Mouse (Mus musculus) CD4-positive helper T cell, adult 2 months (primary cell): ENCODE measurements around the gene Phpt1.
"Not testable (repeated sequence)": the region's sequence is repeated elsewhere in the genome, so short reads cannot be mapped to it uniquely, and the experiment has no call there.

Experiments used
- DNase-seq: peaks from one replicate; pipeline ENCODE4 v3.0.0-alpha.2; 2012; ENCODE audit warnings: low read depth, missing footprints, low spot score

The Phpt1 gene

DNA sequence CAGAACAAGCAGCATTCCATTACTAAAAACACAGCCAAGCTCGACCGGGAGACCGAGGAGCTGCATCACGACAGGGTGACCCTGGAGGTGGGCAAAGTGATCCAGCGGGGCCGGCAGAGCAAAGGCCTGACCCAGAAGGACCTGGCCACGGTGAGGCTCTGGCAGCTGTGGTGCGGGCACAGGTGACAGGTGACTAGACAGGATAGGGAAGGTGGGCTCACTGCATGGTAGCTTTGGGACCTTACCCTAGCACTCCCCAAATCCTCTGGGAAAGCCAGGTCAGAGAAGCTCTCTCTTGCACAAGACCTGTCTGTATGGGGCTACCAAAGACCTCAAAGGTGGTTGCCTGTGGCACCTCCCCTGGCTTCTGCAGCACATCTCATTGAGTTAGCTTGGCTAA lies 14.5 kb downstream of the Phpt1 start:
- no peak for DNase-seq

DNA sequence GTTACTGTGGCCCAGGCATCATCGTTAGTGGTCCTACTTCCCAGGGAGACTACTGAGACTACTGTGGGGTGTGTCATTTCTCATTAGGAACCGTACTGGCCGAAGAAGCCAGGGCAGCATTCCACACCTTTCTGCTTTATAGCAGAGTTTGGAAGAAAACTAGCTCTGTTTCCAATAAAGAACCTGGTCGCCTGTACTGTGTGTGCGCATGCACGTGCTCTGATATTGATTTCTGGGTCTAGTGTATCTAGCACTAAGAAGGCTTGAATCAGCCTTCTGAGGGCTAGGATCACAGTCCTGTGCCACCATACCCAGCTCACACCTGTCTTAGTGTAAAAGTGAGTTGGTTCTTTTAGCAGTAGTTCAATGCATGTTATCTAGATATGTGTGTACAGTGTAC lies 16.2 kb downstream of the Phpt1 start:
- no peak for DNase-seq

DNA sequence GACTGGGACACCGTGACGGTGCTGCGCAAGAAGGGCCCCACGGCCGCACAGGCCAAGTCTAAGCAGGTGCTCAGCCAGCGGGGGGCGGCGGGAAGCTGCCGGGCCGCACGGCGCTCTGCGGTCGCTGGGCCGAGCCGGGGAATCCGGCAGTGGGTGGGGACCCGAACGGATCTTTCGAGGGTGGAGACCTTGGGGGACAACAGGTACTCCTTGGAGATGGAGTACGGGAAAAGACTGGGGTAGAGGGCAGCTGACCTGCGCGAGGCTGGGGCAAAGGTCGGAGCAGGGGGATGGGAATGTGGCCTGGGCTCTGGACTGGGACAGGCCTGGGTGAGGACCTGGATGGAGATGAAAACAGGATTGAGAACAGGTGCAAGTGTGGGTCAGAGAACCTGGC lies 17.1 kb downstream of the Phpt1 start:
- DNase-seq = no peak

DNA sequence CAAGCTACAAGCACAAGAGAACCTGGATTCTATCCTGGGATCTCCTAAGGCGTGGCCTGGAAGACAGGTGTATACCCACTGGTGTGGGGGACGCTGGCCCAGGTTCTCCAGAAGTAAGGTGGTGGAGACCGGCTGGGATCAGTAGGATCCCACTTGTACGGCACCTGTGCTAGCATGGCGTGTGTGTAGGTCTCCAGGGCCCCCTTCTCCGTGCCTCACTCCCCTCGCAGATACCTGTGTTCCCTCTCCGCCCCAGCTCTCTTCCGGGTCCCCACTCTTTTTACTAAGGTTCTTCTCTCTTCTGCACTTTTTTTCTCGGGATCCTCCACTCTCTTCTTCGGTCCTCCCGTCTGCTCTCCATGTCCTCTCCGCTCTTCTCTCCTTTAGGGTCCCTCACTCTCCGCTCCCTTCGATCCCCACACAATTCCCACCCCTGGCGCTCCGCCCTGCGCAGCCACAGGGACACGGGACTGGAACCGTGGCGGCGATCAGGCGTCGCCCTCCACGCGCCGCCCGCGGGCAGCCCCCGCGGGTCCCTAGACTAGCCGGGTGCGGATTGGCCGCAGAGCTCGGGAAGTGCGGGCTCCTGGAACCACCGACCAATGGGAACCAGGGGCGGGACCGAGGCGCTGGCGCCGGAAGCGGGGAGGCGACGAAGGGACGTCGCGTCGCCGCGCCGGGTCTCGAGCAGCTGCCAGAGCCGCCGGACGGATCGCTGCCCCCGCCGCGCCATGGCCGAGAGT lies 17.6 kb downstream of the Phpt1 start, which contains the start of gene Edf1:
Edf1 (plus strand) TSS at position 627 of the 743 bp plus-strand sequence.
- DNase-seq = peak; percentile 94

DNA sequence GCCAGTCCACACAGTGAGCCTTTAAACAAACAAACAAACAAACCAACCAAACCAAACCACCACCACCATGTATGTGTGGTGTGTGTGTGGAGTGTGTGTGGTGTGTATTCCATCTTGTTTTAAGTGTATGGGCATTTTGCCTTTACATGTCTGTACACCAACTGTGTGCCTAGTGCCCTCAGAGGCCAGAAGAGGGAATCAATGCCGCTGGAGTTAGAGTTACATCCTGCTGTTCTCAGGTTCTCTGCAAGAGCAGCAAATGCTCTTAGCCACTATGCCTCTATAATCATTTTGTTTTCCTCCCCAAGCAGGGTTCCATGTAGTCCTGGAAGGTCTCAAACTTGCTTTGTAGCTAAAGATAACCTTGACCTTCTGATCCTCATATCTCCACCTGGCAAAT lies 18.7 kb downstream of the Phpt1 start:
- DNase-seq = no peak

DNA sequence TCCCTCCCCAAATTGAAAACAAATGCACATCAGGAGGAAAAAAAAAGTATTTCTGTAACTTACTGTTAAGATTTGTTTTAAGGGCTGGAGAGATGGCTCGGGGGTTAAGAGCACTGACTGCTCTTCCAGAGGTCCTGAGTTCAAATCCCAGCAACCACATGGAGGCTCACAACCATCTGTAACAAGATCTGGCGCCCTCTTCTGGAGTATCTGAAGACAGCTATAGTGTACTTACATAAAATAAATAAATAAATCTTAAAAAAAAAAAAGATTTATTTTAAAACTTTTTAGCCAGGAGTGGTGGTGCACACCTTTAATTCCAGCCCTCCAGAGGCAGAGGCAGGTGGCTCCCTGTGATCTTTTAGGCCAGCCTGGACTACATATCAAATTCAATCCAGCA lies 19.5 kb downstream of the Phpt1 start:
- not testable (repeated sequence) for DNase-seq

DNA sequence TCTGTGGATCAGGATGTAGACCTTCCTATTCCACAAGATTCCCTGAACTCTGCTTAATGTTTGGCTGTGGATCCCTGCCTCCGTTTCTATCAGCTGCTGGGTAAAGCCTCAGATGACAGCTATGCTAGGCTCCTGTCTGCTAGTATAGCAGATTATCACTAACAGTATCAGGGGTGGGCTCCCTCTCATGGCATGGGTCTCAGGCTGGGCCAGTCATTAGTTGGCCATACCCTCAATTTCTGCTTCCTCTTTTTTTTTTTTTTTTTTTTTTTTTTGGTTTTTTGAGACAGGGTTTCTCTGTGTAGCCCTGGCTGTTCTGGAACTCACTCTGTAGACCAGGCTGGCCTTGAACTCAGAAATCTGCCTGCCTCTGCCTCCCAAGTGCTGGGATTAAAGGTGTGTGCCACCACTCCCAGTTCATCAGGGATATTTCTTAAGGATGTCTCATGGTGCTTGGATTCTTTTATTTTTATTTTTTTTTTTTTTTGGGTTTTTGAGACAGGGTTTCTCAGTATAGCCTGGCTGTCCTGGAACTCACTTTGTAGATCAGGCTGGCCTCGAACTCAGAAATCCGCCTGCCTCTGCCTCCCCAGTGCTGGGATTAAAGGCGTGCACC lies 21.7 kb downstream of the Phpt1 start:
- not testable (repeated sequence) for DNase-seq

DNA sequence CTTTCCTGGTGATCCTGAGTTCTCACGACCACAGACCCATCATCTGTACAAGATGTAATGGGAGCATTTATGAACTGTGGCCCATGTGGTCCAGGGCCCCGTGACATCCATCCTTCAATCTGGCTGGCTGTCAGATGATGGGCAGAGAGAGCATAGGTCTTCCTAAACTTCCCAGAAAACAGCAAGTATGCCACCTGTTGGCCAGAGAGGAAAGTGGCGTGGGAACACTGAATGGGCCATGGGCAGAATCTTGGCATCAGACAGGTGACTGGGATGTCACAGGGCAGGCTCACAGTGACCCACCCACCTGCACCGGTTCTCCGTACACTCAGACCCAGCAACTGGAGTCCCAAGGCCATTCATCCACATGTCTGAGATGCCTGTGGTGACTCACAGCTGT lies 23.8 kb downstream of the Phpt1 start:
- peak; percentile 57 for DNase-seq

DNA sequence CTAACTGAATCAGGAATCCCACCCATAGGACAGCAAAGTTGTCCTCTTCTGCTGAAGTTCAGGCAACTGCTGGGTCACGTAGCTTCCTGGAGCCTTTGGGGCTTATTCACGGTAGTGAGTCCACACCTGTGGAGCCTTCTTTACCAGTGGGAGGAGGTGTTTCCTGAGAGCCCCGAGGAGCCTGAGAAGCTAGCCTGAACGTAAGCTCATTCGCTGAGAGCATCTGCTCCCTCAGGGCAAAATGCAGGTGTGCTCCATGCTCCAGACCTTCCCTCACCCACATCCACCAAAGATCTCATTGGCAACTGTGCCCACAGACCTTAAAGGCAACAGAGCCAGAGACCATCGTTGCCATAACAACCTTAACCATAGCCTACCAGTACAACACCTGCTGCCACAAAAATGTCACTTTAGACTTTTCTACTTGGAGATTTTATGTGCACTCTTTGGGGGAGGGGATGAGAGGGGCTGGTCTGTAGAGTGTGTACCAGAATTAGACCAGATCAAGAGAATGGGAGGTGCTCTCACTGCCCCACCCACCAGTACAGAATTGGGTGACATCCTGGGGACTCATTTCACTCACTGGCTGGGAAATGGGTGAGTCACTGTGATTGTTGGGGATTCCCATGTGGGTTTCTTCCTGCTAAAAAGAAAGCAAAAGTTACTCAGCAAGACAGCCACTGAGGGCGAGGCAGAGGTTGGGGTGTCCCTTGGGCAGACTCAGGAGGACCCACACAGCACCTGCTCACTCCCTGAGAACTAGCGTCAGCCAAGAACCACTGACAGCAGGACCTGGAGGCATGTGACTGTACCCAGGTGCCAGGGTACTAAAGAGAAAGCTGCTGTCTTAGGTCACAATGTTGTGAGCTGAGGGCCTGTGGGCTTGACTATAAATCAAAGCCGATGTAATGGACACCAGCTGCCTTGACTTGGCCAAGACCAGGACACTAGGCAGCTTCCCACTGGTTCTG lies 25.7 kb downstream of the Phpt1 start:
- DNase-seq = peak; percentile 93

DNA sequence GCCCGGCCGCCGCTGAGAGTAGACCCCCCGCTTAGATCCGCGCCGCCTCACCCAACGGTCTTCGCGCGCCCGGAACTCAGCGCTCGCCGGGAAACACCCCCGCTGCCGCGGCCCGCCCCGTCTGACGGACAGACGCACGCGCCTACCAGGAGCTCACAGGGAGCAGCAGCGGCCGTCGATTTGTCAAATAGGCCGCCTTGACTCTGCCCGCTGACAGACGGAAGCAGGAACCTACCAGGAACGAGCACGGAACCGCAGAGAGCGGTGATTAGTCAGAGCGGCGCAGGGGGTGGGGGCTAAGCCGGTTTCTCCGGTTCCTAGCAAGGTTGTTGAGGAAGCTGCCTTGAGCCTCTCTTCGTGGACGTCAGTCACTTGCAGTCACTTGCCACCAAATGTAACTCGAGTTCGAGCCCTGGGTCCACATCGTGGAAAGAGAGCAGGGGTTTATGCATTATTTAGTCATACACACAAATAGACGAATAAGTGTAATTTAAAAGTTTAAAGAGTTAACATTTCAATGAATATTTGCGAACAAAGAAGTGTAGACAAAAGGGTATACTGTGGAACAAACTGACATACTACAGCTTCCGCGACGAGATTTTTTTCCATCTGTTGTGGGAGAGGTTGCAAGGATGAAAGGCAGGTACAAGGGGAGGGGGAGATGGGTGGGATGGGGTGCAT lies 28.1 kb downstream of the Phpt1 start, which contains the start of gene Traf2:
Traf2 (minus strand) TSS at position 130 of the 681 bp plus-strand sequence.
- DNase-seq = peak; percentile 99

DNA sequence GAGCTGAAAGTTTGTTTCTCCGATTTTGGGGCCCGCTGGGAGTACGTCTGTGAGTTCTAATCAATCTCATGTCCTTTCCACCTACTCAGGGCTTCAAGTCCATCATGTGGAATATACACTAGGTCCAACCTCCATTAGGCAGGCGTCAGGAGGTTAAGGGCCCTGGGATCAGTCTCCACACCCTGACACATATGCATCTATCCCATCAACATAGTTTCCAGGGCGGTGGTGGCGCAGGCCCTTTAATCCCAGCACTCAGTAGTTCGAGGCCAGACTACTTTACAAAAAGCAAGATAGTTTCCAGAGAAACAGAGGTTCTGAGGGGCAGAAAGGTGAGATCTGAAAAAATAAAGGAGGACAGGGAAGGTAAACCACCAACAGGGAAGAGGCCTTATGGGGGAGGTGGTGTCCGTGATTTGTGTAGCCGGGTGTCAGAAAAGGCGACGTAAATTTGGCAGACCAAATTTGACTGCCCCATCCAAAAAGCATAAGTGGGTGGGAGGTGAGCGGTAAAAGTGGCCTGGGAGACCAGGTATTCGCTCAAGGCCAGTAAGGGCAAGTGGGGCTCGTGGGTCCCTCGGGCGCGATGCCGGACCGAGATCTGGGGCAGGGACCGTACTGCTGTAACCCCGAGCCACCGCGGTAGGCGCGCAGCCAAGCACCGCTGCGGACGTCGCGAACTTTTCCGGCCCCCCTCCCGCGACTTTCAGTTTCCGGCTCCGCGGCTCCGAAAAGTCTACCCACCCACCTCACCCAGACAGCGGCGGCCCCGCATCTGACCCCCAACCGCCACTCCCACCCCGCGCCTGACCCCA lies 28.8 kb downstream of the Phpt1 start:
- DNase-seq = peak; percentile 28

DNA sequence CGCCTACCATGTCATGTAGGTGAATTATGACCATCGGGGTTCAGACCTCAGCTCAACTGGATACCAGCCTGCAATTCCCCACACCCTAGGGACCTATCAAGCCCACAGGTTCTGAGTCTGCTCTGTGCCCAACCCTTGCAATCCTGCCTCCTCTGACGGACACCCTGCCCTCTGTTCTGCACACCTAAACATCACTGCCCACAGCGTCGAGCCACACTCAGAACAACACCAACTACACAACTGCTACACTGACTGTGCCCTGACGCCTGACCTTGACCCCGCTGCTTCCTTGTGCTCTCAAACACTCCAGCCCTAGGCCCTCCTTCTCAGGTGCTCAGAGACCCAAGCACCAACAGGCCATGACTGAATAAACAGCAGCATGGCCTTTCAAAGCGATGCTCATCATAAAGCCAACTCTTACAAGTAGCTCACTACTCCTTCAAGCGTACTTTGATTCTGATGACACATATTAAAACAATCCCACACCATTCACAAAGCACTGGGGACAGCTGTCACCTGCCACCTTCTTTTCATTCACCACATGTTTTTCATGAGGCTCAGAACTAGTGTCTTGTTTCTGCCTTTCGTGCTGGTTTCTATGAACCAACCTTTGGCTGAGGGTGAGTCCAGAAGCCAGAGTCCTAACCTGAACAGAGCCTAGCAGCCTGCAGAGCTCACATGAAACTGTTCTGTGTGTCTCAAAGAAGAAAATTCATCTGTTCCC lies 33.2 kb downstream of the Phpt1 start:
- DNase-seq = no peak

DNA sequence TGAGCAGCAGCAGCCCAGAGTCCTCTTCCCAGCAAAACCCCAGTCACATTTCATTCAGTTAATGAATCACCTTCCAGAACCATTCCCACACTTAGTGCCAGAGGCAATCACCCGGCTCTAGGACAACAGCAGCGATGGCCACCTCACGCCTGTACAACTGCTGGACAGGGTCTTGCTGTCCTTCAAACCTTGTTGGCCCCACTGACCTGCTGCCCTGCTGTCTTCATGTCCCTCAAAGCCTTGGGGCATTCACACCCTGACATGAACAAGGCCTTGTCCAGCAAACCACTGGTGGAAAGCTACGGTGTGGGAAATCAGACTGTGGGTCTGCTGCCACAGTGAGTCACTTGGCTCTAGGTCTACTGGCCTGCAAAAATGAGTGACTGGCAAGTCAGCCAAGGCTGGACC lies 34.5 kb downstream of the Phpt1 start:
- no peak for DNase-seq

DNA sequence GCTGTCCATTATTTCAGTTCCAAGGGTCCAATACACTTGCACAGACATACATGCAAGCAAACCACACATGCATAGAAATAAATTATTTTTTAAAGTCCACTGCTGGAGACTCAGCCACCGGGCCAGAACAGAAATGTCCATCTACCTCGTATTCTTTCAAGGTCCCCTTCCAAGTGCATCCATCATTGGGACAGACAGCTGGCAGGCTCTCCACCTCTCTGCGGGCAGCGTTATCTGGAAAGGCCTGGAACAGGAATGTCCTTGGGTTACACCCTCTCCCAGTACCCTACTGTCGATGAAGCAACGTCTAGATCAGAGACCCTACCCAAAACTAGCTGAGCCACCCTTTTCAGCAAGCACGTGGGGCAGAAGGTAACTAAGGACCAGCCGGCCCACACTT lies 38.5 kb downstream of the Phpt1 start:
- DNase-seq = no peak

DNA sequence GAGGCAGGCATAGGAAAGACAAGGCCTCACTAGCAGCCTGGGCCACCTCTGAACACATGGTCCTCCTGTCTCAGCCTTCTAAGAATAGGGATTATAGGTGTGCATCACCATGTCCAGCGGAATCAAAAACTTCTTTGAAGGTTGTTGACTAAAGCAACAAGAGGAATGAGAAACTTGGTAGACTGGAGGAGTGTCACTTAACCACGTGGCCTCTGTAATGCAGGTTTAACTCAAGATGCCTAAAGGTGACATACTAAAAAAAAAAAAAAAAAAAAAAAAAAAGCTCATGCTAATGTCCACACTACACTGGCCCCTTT lies 40.2 kb downstream of the Phpt1 start:
- DNase-seq = no peak

DNA sequence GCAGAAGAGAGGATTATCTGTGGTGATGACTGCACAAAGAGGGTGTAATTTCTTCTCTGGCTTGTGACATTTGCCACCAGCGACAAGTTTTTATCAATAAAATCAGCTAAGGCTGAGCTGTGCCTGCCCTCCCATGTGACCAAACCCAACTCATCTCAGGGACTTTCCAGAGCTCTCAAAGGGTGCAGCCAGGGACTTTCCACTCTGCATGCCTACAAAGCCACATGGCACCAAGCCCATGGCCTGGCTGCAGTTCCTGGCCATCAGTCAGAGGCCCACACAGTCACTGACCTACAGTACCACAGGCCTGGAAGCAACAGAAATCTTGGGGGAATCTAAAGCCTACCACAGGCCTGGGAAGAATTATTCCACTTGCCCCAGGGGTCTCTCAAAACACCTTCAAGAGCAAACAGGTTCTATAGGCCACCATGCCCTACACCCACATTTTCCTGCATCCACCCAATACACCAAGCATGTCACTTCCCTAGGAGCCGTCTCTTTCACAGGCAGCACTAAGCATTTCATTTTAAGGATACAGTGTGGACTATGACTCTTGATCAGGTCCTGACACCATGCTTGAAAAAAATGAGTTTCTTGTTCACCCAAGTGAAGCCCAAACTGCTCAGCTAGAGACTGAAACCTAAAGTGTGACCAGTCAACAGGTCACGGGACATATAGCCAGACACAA lies 40.7 kb downstream of the Phpt1 start:
- peak; percentile 91 for DNase-seq

DNA sequence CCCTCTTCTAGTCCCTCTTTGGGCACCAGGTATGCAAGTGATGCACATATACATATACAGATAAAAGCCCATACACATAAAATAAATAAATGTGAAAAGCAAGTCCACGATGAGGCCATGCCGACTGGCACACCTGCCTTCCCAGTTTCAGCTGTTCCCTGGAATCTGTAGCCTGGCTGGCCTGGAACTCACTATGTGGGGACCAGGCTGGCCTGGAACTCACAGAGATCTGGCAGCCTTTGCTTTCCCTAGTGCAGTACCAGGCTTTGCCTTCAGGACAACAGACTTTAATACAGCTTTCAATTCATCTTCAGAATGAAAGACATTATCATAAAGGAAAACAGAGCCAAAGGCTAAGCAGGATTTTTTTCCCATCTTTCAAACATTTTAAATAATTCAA lies 41.3 kb downstream of the Phpt1 start:
- DNase-seq = no peak

DNA sequence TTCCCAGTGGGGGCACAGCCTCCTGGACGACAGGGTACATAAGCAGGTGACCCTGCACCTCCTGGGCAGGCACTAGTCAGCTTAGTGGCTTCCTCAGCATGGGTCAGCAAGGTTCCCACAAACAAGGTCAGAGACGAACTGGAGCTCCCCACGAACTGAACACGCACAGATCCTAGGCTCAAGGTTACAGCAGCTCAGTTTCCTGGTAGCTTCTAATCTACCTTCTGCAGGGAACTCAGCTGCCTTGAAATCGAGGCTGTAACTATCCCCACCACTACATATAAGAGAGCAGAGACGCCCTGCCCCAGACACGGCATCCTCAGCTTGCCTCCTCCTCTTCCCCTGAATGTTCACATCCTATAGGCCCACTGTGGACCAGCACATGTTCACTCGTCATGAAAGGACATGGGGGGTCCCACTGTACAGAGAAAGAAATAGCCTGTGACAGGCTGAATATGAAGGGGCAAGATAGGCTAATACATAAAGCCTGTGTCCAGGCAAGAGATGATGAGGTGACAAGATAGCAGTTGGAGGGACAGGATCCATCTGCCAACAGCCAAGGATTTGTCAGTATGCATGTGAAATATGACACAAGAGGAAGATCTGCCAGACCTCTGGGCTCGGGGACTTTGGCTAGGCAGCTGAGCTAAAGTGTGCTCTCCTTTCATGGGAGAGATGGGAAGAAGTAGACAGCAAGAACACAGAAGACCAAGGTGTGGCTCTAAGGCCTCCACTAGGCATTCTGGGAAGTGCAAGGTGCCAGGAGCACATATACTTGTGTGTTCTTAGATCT lies 48.3 kb downstream of the Phpt1 start:
- no peak for DNase-seq
